Mouse (Mus musculus) thymus, adult 2 months (tissue): Measurements from ENCODE around the gene Kcnmb3.

ENCODE experiments used
- CTCF ChIP-seq: fragments of 200-500 bp; IDR thresholded peaks from 2 replicates; pipeline ENCODE4 v1.5.1; 2012; ENCODE audit warnings: mild to moderate bottlenecking, control low read depth, low read length, moderate library complexity, borderline replicate concordance; ENCODE audit not compliant: control insufficient read depth, poor library complexity, insufficient read depth; ENCODE audit errors: extremely low read depth
- POLR2A ChIP-seq: fragments of 200-500 bp; IDR thresholded peaks from 2 replicates; pipeline ENCODE4 v1.6.1; 2012; ENCODE audit warnings: mild to moderate bottlenecking, low read length, control low read depth, moderate library complexity; ENCODE audit not compliant: control insufficient read depth, poor library complexity, insufficient read depth; ENCODE audit errors: extremely low read depth

DNA sequence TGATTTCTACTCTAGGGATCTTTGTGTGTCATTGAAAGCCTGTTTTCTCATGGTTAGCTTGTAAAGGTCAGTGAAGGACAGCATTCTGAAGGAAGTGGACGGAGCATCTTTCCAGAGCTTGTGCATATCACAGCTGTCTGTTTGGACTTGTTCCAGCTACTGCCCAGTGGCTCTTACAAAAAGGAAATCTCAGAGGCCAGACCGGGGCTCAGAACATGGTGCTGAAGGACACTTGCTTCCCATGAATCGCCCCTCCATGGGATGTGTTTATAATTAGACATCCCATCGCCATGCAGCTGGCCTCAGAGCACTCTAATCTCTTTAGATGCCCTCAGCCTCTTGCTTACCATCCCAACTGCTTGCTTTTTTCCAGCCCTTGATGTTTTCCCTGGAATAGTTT is 63.1 kb downstream of the Kcnmb3 start:
- TF ChIP-seq CTCF (no peak), POLR2A (no peak)
